Mouse (Mus musculus) right cerebral cortex, postnatal 14 days (tissue): ENCODE measurements at regions not wholly inside any gene's neighbourhood (a gene's known extent, or its start where the extent isn't known, plus 50 kb on each side); places are given as distances from the start of the nearest gene placed in this dataset.
A peak's percentile ranks its signal among the peaks of the same experiment; 100 is the strongest.

Experiments
- DNase-seq: peaks from one replicate; pipeline ENCODE4 v3.0.0; 2022

DNA sequence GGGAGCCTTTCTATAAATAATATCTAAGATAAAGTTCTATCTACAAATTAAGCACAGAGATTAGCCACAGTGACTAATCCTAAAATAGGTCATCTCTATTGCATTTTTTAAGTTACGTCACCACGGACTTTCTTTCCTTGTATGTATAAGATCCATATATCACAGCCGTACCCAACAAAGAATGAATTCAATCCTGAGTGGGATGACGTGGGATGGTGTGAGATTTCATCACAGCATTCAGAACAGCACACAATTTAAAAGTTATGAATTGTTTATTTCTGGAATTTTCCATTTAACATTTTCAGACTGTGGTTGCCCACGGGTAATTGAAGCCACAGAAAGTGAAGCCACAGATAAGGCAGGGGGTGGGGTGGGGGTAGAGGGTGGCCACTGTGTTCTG, 129.0 kb upstream of the Dynlrb2 start:
- DNase-seq: no peak

DNA sequence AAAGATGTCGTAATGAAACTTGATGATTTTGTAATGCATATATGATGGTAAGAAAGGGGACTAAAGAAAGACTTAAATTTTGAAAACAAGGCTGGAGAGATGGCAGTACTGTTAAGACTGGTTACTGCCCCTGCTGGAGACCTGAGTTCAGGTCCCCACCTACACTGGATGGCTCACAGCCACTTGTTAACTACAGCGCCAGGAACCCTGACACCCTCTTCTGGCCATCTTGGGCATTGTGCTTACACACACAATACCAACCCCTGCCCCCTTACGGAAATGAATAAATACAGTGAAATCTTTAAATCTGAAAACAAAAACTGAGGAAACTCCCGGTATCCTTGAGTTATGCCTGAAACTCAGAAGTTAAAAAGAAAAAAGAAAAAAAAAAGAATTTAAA, 131.7 kb upstream of the Dynlrb2 start:
- no peak for DNase-seq

DNA sequence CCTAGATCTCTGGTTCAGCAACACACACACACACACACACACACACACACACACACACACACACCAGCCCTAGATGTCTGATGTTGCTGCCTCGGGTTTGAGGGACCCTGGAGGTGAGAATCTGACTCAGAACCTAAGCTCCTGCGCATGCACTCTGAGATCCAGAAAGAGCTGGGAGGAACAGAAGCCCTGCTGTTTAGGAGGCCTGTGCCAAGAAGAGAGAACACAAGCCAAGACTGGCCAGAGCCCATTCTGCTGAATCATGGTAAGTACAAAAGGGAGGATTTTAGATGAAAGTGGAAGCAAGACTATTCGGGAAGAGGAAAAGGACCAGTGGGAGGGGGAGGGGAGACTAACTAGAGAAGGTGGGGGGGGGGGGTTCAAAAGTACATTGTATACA, 132.2 kb upstream of the Dynlrb2 start:
- DNase-seq: peak; percentile 38

DNA sequence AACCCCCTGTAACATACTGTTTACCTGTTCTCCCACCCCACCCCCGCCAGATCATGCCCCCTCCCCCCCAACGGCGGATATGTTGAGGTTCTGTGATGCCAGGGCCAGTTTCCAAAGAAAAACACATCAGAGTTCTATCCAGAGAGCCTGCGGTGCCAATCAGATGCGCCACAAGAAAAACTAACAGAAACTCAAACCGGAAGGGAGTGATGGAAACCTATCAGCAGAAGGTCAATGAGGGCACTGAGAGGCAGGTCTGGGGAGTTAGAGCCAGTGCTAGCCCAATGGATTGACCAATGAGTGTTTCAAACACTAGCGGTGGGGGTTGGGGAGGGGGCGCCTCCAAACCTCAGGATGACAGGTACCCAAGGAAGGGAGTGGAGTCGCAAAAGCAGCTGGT, 132.7 kb upstream of the Dynlrb2 start:
- DNase-seq: no peak

DNA sequence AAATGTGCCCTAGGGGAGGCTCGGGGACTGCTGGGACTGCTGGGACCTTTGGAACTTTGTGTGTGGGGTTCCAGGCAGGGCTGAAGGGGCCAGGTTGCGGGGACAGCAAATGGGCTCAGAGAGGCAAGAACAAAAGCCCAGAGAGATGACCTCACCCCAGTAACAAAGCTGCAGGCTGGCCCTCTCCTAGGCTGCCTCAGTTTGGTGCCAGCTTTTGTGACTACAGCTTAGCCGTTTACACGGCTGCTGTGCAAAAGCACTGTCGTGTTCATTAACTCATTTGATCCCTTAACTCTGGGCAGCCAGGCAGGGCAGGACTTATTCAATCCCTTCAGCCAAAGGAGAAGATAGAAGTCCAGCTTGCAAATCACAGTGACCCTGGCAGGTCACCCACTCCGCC, 137.3 kb upstream of the Dynlrb2 start:
- DNase-seq: no peak

DNA sequence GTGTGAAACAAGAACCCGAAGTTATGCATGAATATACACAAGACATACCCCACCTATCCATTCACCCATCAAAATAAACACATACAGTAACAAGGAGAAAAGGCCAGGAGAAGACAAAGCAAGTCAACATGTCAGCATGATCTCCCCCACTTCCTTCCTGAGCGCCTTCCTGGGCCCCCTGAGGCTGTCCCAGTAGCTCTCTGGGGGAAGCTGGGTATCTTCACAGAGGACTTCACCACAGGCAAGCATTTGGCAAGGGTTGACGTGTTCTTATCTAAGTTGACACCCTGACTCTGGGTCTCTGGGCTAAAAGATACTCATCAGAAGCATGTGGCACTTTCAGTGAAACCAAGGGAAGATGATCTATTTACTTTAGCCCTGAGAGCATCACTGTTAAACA, 138.1 kb upstream of the Dynlrb2 start:
- no peak for DNase-seq

DNA sequence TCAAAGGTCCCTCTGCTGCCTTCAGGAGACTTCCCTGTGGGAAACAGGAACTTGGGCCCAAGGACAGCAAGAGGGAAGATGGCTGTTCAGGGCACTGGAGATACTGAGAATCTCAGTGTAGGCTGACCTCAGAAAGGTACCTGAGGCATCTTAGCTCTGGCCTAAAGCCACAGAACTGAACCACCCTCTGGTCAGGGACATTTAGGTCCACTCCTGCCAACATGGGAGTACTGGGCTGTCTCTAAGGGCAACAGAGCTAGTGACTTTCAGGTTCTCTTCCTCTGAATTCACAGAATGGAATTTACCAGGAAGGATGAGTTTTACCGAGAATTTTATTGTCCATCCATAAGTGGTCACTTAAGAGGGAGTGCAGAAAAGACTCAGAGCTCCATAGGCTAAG, 140.0 kb upstream of the Dynlrb2 start:
- no peak for DNase-seq

DNA sequence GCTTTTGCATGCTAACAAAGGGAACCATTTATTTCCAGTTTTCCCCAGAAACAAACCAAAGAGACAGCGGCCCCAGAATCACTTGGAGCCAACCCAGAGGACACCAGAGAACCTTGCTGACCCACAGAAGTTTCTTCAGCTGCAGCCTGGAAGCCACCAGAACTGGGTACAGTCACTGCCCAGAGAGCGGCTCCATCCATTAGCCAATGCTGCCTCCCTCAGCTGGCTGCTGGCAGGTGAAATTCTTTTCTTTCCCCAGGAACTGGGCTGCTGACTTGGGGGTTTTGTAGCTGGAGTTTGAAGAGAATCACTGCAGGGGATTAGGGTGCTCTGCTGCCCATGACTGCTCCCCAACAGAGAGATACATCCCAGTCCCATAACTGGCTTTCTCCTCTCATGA, 140.6 kb upstream of the Dynlrb2 start:
- peak; percentile 23 for DNase-seq

DNA sequence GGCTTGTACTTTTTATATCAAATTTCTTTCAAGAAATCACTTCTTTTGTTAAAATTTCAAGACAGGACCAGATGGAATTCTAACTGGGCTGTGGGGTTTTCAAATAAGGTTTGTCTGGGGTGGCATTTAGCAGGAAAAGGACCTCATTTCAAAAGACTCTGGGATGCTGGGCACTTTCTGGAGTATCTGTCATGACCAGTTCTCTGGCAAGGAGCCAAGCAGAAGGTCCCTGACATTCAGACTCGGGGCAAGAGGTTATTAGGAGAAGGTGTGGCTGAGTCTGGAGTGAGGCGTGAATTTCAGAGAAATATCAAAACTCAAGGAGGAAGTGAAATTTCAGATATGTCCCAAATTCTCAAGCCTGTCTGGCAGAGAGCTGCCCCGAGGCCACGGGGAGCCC, 142.4 kb upstream of the Dynlrb2 start:
- DNase-seq: no peak

DNA sequence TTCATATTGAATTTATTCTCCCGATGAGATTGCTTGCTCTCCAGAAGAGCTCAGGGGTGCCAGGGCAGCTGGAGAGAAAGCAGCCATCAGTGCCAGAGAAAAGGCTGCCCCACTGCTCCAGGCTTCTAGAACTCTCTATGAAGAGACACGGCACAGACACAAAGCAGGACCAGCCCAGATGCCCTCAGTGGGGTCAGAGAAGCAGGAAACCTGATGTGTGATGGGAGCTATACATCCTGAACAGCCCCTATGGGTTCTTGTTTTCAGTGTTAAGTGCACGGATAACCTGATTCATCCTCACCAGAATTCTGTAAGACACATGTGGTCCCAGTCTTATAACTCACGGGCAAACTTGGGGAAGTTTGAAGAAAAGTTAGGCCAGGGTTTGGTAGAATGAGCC, 145.0 kb upstream of the Dynlrb2 start:
- DNase-seq: no peak

DNA sequence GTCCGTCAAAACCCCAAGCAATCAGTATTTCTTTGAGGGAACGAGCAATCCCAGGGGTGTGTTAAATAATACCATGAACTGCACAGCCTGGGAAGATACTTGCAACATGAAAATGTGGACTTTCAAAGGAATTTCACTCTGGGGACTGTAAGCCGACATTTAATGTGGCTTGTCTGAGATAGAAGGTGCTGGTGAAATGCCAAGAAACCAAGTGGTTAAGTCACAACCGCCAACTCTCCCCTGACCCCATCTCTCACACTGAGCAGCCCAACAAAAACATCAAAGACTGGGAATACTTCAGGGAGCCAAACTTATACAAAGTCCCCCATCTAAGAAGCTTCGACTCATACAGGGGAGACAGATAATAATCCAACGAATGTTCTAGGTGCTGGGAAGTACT, 150.0 kb upstream of the Dynlrb2 start:
- DNase-seq: no peak

DNA sequence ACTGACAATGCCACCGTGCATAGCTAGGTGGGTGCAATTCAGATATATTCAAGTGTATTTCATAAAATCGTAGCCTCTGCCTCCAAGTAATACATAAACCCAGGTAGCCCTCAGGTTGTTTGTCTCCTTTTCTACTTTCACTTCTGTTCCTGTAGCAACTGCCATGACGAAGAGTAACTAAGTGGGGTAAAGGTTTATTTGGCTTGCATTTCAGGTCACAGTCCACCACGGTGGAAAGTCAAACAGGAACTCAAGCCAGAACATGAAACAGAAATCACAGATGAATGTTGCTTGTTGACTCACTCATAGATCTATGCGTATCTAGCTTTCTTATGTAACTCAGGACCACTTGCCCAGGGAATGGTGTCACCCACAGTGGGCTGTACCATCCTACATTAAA, 150.9 kb upstream of the Dynlrb2 start:
- DNase-seq: no peak

DNA sequence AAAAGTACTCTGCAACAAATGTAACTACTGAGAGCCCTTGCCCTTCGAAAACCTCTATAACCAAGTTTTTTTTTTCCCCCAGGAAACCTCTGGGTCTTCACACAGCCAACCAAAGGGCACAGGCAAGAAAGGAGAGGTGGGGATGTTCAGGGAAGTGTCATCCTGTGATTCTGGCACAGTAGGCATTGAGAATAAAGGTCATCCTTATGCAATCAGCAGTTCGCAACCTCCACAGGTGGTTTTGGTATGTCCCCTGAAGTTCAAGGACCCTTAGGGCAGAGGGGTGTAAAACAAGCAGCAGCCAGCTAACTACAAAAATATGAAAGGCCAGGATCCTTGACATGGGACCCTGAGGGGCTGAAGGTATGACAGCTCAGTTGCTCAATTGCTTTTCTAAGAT, 152.1 kb upstream of the Dynlrb2 start:
- DNase-seq: no peak

DNA sequence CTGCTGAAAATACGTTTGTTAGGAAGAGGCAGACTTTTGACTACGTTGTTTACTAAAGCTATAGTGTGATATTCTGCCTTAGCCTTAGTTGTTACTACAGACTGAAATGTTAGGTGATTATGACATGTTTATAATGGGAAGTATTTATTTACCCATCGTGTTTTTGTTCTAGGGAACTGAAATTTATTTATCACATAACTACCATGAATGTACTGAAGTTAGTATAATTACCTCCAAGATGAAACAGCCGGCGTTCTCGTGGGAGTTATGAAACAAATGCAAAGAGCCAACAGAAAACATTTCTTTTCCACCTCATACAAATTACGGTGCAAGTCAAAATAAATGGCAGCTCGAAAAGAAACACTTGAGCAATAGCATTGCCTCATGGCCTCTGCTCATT, 155.8 kb upstream of the Dynlrb2 start:
- DNase-seq: no peak

DNA sequence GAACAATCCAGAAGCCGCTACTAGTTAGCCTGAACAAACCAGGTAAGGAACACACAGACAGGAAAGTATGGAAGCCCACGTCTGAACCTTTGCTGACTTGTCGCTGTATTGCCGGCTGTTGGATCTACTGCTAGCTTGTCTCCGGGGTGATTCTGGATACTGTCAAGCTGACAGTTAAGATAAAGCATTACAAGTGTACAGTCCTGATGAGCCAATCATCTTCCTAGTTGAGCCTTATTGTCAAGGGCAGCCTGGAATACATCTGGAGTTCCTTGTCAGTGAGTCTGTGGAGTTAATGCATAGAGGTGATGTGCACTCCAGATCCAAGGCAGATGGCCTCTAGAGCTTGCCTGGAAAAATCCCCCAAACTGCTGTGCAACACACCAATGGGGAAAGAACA, 157.8 kb upstream of the Dynlrb2 start:
- no peak for DNase-seq

DNA sequence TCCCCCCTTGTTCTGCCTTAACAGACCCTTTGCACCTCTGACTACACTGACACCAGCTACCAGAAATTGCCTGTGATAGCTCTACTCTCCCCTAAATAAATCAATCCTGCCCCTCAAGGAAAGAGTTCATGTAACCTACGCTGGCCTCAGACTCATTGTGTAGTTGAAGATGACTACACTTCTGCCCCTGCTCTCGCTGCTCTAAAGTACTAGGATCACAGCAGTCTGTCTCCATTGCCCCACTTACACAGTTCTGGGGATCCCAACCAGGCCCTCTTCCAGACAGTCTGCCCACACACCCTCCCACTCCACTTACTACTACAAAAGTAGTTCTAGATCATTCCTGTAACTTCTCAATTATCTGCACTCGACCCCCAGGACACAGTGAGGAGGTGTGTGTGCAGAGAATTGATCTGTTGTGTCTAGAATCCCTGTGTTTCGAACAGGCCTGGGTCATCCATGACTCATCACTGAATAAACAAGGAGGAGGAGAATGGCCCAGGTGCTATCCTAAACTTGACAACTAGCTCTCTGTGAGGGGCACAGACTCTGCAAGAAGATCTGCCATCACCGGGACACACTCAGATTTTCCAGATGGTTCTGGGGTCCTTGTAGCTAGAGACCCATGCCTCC, 160.1 kb upstream of the Dynlrb2 start:
- DNase-seq: no peak

DNA sequence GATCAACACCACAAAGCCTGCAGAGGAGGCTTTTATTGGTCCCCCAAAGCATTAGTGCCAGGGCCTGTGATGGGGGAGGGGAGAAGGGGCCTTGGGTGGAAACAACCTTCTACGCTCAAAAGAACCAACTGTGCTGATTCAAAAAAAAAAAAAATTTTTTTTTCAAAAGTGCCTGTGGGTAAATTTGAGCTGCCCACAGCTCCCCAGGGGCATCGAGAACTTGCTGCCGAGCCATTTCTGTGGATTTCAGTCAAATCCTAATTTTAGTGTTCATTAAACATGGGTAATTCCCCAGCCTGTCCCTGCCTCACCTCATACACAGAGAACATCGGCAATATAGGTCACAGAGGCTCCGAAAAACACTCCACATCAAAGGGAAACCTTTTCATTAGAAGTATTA, 161.2 kb upstream of the Dynlrb2 start:
- DNase-seq: no peak

DNA sequence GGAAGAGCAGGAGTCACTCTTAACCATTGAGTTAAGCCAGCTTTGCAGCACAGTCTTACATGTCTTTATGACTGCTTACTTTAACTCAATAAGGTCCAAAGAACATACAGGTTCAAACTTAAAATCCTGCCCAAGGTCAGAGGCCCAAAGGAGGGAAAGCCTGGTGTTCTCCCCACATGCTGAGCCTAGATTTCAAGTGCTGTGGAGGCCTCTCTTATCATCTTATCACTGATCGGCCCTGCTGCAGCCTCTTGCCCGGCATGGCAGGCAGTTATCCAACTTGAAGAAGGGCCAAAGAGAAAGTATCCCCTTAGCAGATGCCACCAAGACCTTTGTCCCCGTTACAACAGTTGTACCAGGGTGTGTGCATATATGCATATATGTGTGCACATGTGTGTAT, 170.0 kb upstream of the Dynlrb2 start:
- DNase-seq: no peak

DNA sequence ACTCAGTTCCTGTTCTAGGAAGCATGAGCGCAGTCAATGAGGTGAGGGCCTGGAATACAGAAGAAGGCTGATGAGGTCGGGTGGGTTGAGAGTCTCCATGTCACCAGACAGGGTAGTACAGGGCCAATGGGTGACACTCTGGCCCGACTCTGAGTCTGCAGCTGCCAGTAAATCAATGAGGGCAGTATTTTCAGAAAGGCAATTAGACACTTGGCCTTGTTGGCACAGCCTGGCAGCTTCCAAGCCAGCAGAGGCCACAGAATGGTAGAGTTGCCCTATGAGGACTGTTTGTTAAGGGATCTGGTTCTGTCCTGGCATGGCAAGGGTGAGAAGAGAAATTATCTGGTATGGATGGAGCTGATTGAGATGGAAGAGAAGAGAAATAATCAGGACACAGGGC, 170.7 kb upstream of the Dynlrb2 start:
- DNase-seq: no peak

DNA sequence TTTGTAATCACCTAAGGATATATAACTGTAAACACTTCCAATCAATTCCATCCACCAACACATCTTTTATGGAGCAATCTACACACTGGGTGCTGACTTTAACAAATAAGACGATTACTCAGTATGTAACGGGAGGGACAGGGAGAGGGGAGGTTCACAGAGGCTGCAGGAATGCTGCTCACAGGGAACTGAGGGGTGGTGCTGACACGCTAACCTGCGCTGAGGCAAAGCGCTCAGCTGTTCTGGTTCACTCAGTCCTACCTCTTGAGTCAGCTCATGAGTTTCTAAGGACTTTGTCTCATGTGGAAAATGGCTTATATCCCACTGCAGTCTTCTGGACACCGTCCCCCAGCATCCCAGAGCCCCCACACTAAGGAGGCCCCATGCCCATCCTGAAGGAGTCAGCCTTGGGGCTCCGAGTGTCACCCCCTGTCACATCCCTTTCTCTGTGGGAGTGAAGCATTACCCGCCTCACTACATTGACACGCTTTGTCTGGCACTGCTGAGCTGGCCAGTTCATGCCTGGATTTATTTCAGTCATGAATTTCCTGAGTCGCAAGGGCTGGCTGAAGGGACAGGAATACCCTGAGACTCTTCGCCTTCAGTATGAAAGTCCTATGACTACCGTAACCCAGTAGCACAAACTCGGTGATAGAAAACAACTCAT, 184.6 kb upstream of the Dynlrb2 start:
- no peak for DNase-seq

DNA sequence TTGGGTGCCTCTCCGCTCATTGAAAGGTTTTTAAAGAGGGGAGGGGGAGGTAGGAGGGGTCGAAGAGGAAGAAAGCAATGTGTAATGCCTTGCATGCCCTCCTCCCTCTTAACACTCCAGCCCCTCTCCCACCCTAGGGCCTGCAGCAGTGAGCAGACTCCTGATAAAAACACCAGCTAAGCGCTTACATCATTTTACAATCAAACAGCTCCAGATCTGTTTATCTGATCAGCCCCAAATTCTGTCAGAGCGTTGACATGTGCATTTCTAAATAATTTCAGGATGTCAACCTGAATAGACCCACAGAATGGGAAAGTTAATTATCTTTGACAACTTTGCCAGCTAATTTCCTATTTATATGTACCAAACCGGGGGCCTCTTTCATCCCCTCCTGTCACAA, 189.4 kb upstream of the Dynlrb2 start:
- no peak for DNase-seq

DNA sequence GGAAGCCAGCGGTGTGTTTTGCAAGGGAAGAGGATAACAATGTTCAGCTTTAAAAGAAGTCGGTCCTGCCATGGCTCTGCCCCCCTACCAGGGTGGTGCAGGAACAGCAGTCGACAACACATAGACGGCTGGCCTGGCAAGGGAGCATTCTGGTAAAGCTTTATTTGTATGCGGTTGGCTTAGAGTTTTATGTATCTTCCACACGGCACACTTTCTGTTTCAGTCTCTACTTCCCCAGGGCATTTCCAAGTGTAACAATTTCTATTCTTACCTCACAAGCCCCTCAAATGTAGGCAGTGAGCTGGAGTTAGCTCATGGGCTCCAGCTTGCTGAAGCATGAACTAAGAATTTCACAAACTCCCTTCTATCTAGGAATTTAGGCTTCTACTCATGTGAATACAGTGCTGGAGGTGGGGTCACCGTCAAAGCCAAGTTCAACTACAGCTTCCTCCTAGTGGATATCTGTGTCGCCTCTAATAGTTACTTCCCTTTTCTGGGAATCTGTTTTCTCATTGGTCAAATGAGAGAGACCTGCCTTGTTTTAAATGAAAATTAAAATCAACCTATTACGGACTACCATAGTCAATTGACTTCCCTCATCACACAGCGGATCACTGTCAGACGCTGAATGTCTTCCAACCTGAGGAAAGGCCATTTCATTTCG, 190.2 kb upstream of the Dynlrb2 start:
- DNase-seq: no peak

DNA sequence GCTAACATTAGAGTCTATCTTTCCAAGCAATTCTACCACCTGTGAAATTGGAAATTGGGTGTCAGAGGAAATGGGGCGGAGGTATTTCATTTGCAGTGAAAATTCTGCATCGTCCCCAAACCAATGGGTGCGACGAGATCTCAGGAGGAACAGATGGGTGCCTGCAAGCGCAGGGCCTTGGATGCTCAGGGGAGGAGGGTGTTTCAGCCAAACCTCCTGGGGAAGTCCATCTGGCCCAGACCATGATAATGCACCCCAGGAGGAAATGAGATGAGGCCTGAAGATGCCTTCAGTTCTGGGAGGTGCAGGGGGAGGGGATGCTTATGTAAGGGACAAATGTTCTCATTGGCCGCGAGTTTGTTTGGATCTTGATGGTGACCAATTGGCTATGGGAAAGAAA, 205.9 kb upstream of the Dynlrb2 start:
- DNase-seq: no peak

DNA sequence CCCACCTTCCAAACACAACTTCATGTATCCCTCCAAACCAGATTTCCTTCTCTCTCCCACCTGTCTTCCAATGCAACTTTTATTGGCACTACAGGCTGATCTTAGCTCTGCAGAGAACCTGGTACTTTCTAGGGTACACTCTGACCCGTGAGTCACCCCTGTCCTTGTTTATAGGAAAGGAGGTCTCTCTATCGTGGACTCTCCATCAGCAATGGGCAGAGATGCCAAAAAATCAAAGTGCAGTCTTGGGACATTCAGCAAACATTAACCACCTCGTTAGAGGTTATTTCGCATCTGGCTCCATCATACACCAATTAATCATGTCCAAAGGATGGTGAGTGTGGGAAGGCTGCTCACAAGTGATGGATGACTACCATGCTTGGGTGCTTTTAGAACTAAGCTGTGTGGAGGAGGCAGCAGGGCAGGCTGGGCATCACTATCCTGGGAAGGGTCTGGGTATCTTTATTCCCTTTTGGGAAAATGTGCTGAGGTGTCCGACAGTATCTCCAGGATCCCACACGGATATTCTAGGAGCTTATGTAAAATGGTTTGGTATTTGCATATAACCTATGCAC, 214.0 kb upstream of the Dynlrb2 start:
- no peak for DNase-seq
